Mouse (Mus musculus) gonadal fat pad, adult 2 months (tissue): ENCODE measurements around the gene Trmt61a. TPM values are rescaled to one million over a fixed set of nuclear protein-coding genes. Genes with fewer than 3 reads are reported as not detected.
"Not testable (repeated sequence)": the region's sequence is repeated elsewhere in the genome, so short reads cannot be mapped to it uniquely, and the experiment has no call there.

Source experiments
- DNase-seq: peaks from one replicate; pipeline ENCODE4 v3.0.0-alpha.2; 2012; ENCODE audit warnings: low read depth
- polyA plus RNA-seq: library from polyadenylated mRNA; depleted of rRNA; stranded (reverse); fragments of >200 nt; gene quantifications from 2 replicates; pipeline ENCODE4 v1.2.3, GENCODE M21; 2012

The Trmt61a gene
- polyA plus RNA-seq, 1 experiment = 32.1 TPM

DNA sequence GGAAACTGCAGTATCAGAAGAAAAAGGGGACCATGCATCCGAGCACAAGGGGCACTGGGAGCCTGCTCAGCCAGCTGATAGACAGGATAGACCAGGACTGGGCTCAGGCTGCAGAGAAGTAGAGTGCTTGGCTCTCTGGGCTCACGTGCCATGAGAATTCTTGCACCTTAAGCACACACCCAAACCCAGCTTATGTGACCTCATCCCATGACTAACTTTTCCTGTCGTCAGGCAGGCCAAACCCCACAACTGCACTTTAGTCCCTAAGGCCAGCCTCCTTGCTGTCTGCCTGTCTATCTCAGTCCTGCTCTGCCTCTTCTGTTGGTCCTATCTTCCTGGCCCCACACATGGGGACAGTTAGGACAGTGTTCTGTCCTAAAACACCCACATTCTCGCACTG, 19.8 kb downstream of the Trmt61a start:
- DNase-seq = no peak

DNA sequence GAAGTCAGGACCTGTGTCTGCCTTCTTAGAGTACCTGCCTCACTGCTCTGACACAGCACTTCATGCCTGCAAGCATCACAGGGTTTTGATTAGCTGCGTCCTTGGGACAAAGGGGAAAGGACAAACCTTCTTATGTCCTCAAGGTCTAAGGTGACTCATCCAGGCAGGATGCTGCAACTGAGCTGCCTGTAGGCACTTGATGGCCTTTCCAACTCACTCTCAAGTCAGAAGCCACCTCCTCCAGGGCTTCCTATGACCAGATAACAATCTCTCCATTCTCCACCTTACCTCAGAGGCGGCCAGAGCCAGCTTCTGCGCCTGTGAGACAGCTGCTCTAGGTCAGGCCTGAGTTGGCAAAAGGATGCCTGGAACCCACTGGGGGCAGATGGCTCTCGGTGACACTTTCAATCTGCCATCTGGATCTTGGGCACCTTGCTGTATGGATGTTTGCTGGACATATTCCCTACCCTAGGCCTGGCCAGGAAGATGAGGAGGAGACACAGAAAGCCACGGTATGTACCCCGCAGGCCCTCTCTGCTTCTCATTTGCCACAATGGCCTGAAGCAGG, 20.5 kb downstream of the Trmt61a start:
- no peak for DNase-seq

DNA sequence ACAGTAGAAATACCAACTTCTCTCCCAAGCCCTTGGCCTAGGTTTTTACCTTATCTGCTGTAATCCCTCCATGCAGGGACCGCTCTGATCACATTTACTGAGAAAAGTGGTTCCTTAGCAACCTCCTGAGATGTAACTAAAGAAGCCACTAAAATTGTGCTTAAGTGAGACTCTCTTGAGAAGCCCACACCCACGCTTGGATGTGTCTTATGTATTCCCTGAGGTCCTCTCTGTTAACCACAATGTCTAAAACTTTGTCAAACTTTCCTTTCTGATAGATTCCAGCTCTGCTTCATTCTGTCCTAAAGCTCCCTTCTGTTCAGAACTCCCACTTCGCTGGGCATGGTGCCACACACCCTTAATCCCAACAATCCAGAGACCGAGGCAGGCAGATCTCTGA, 21.6 kb downstream of the Trmt61a start:
- DNase-seq = no peak

GRCm38 (mm10) chr12:111700920-111701458, 23.1 kb downstream of the Trmt61a start:
- DNase-seq = no peak

- DNase-seq = no peak
Observed at GRCm38 (mm10) chr12:111703301-111703700, 25.4 kb downstream of the Trmt61a start.

- no peak for DNase-seq
Observed at GRCm38 (mm10) chr12:111704609-111705008, 26.7 kb downstream of the Trmt61a start.

DNA sequence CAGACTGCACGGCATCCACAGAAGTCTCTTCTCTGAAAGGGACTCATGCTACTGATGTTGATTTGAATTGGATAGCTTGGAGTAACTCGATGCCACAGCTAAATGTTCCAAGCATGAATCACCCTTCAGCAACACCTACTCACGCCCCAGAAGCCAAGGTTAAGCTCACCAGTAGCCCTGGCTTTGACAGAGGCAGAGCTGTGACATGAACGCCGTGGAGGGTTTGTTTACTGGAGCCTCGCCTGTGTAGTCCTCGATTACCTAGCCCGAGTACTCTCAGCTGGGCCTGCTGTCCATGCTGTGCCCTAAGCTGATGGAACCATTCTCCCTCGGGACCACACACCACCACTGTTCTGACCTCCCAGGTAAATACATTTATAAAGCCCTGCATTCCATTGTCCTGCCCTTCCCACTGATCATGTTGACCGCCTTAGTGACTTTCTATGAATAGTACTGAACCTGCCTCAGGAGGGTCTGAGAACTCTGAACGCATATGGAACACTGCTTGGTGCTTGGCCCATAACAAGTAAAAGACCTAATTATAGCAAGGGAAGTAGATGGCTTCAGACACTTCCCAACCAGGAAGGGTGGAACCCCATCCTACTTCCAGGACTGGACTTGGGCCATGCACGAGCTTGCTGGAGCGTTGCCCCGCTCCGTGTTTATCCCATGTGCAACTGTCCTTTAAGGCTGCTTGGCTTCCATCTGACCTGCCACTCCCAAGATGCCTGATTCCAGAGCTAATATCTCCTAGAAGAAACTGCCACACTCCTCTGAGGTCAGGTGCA, 27.5 kb downstream of the Trmt61a start:
- DNase-seq = no peak

DNA sequence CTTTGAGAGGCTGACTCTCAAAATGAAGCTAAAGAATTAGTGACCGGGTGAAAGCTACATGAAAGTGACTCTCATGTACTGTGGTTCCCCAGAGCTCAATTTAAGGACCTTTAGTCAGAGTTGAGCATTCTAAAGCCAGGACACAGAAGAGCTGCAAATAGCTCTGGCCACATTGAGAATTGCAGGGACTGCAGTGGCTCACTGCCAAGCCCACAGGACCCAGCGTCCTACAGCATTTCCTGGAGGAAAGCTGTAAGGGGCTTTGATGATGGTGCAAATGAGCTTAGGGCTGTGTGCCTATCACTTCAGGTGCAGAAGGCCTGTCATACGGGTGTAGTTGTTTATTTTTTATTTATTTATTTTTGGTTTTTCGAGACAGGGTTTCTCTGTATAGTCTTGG, 30.3 kb downstream of the Trmt61a start:
- DNase-seq = no peak

DNA sequence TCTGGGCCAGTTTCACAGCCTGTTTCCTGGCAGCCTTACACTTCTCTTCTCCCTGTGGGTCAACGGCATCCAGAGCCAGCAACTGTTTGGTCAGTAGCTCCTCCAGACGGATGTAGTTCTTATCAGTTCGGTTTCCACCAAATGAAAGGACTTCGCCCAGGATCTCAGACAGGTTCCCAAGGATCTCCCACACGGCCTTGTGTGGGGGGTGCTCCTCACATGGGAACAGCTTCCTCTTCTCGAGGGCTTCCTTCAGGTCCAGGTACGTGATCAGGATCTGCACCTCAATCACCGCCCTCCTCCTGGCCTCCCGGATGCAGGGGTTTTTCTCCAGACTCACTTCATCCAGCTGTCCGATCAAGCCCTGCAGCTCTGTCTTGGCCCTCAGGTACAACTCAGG, 32.2 kb downstream of the Trmt61a start:
- no peak for DNase-seq

GRCm38 (mm10) chr12:111712476-111712875, 34.6 kb downstream of the Trmt61a start:
- no peak for DNase-seq

- DNase-seq = no peak
Observed at GRCm38 (mm10) chr12:111713004-111713651, 35.2 kb downstream of the Trmt61a start, which contains the start of the genes Bag5 and Apopt1. Bag5 (minus strand) TSS chr12:111713257. Apopt1 (plus strand) TSS chr12:111713261.

DNA sequence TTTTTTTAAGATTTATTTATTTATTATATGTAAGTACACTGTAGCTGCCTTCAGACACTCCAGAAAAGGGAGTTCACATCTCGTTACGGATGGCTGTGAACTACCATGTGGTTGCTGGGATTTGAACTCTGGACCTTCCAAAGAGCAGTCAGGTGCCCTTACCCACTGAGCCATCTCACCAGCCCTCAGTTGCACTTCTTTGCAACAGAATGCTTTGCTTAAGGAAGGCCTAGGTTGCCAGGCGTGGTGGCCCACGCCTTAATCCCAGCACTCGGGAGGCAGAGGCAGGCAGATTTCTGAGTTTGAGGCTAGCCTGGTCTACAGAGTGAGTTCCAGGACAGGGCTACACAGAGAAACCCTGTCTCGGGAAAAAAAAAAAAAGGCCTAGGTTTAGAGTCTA, 36.0 kb downstream of the Trmt61a start:
- not testable (repeated sequence) for DNase-seq

DNA sequence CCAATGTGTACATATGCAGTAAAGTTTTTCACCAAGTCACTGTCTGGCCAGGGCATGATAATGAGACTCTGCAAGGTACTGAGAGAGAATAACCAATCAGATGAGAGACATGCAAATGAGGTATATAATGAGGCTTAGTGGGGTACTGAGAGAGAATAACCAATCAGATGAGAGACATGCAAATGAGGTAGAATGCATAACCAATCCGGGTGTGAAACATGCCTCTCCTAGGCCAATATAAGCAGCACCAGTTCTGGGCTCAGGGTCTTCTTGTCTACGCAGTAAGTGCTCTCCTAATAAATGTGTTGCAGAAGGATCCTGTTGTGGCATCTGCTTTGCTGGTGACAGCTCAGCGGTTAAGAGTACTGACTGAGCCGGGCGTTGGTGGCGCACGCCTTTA, 38.6 kb downstream of the Trmt61a start:
- DNase-seq = no peak

GRCm38 (mm10) chr12:111718656-111719055, 40.8 kb downstream of the Trmt61a start:
- no peak for DNase-seq

GRCm38 (mm10) chr12:111720222-111720621, 42.3 kb downstream of the Trmt61a start:
- no peak for DNase-seq

GRCm38 (mm10) chr12:111722654-111723053, 44.7 kb downstream of the Trmt61a start:
- DNase-seq = no peak

DNA sequence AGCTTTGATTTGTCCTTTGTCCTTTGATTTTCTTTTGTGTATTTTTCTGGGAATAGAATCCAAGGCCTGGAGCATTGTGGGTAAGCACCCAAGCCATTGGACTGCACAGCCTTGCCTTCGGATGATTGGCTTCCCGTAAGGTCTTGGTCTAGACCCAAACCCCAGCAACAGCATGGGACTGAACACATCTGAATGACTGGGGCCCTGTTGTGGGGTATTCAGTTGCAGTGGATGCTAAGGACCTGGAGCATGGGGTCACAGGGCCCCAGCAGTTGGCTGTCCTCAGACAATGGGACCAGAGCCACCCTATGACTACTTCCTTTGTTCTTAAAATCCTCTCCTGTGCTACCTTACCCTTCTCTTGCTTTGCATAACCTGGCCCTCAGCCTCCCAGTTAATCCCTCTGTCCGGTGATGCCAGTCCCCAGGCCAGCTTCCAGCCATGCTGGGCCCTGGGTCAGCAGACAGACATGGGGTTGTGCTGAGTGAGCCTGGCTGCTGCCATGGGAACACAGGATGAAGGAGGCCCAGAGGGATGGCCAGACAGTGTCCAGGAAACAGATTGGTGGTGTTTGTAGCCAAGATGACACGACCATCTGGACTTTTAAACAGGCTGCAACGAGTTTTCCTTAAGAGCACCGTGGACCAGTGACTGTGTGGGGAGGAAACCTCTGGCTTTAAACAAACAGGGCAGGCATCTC, 46.9 kb downstream of the Trmt61a start:
- DNase-seq = no peak

DNA sequence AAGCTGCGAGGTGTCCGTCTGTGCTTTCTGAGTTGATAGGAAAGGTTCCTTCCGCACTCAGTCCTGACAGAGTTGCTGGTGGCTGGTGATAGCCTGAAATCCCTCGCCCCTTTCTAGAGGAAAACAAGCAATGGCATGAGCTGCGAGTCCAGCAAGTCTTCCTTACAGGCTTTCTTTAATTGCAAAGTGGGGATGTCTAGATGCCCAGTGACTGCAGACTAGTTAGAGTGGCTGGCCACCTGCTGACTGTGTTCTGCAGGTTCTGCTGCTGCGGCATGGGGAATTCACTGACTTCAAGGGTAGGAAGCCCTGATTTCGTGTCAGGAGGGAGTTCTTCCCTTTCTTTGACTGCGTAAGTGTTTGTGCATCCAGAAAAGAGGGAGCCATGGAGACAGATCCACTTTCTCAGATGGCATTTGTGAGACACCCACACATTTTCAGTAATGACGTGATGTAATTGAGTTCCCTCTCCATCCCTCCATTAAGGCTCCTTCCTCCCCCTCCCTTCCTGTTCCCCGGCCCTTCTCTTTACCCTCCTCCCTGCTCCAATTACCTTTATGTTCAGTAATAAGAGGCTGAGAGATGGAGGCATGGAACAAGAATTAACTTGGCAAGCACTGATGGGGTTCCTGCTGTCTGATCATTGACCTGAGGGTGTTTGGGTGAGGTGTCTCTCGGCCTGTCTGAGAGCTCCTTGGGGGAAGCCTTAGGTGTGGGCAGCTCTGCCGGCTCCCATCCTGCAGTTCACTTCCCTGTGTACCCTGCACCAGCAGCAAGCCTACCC, 47.6 kb downstream of the Trmt61a start:
- DNase-seq = no peak

DNA sequence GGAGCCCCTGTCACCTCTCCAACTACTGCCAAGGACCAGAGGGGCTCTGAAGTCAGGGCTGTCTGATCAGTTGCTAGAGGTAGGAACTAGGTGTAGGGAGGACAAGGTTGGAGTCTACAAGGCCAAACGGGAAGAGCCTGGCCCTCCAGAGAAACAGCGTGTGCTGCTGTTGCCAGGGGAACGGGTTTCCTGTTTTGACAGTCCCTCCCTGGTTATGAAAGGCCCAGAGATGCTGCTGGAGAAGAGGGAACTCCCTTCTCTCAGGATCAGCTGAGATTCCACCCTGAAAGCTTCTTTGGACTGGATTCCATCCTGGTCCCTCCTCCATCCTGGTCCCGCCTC, 48.2 kb downstream of the Trmt61a start:
- DNase-seq = no peak

DNA sequence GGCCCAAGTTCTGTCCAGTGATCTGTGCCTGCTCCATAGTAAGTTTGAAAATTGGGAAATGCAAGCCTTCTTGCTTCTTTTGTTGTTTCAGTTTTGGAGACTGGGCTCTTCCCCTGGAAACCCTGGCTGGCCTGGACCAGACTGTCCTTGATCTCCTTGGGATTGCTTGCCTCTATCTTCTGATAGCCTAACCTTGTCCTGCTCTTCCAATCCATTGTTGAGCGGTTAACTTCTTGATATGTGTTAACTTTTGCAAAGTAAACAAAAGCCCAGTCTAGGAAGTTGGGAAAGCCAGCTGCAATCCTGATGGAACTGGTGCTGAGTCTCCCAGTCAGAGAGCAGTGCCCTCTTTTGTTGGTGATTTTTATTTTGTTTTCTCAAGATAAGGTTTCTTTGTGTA, 50.1 kb downstream of the Trmt61a start:
- no peak for DNase-seq
